Mouse (Mus musculus) gastrocnemius, postnatal 4 days (tissue): ENCODE data around the gene Cstf3. TPM values are rescaled to one million over a fixed set of nuclear protein-coding genes. Genes with fewer than 3 reads are reported as not detected.

ENCODE experiments used
- DNase-seq, 2 experiments: peaks; one replicate each; pipeline ENCODE4 v3.0.0; 2021 to 2022; ENCODE audit warnings: low spot score in 2 of 2, mixed read lengths in 2 of 2
- total RNA-seq, 2 experiments: library from RNA; stranded (reverse); gene quantifications; 2 replicates each; pipeline ENCODE4 v1.2.3; 2021

Gene Cstf3
- total RNA-seq, 2 experiments from 2014 or later = 22.6 to 28.9 TPM

DNA sequence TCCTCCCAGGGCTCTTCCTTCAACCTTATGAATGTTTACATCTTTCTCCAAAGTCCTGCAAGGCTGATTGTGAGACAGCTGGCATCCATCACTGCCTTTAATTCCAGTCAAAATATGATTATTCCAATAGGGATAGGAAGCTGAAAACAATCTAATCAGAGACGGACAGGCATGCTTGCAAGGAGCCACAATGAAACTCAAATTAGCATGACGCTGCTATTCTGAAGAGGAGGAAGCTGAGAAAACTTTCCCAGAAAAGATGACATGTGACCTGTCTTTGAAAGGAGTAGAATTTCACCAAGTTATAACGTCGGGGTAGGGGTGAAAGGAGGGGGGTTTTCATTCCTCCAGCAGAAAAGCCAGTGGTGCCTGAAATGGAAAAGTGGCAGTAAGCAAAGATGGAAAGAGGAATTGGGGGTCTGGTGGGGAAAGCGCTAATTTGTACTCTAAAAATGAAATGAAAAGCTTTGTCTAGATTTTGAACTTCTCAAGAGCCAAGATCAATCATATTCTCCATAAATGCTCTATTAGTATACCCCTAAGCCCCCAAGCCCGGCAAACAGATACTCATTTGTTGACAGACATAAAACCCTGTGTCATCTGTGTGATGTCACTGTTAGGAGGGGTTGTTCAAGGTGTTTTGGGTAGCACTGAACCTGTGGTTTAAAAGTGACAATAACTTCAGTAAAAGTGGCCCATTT, 120.5 kb downstream of the Cstf3 start:
- DNase-seq = no peak

GRCm38 (mm10) chr2:104711585-104712485, 121.5 kb downstream of the Cstf3 start, which contains the start of gene Tcp11l1:
TSS of gene Tcp11l1 (minus strand) at chr2:104712169.
- DNase-seq = peak; percentile 30 to 56

GRCm38 (mm10) chr2:104712486-104712809, 122.1 kb downstream of the Cstf3 start:
- no peak for DNase-seq

- no peak for DNase-seq
Observed at GRCm38 (mm10) chr2:104714254-104714691, 124.0 kb downstream of the Cstf3 start.

Other genes with a start within 250 kb of the Cstf3 start
- 1 to 10 TPM; 2.5 to 2.8 TPM for gene D430041D05Rik, start 179.5 kb upstream of the Cstf3 start, total RNA-seq
- gene Hipk3, start 96.1 kb upstream of the Cstf3 start, total RNA-seq = 100 to 1,000 TPM; 148 to 153 TPM
- 1 to 10 TPM; 7.1 to 9.5 TPM for gene Tcp11l1, start 121.6 kb downstream of the Cstf3 start, total RNA-seq
- gene Pin1rt1, start 125.9 kb downstream of the Cstf3 start, total RNA-seq = not detected
- gene Depdc7, start 152.4 kb downstream of the Cstf3 start, total RNA-seq = 1 to 10 TPM; 2.4 to 3.3 TPM
- gene Qser1, start 226.2 kb downstream of the Cstf3 start, total RNA-seq = 10 to 100 TPM; 27.6 to 28.5 TPM